Mouse (Mus musculus): Measurements from ENCODE around the gene Clstn3.

DNA sequence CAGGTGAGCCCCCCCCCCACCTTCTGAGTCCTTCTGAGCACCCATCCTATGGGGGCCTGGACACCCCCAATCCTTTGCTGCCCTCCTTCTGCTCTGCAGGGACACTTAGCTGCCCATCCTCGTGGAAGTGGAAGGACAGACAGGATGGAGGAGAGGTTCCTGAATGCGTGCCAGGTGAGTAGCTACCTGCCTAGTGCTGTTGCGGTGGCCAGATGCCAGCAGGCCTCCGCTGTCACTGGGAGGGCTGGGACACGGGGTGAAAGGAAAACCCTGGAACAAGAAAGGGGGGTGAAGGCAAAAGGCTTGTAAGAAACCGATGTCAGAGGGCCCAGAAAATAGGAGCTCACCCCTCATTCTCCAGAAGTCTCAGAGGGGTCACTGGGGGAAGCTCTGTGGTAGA lies 42.4 kb upstream of the Clstn3 start:
- TF ChIP-seq EP300 (optimal IDR thresholded peaks at IDR 0.05) (no peak), CTCF (IDR thresholded peaks at IDR 0.05; ENCODE audit: low read depth) (no peak)

Data from stomach, postnatal 0 days (tissue).